Mouse (Mus musculus) erythroid progenitor cell, adult 5-6 weeks (primary cell): ENCODE results near the gene Isg20. TPM values are rescaled to one million over a fixed set of nuclear protein-coding genes. Genes with fewer than 3 reads are reported as not detected.

Source experiments
- ATAC-seq: replicated peaks from 2 replicates; pipeline ENCODE4 v1.8.0; 2016; ENCODE audit warnings: moderate number of reproducible peaks, mild to moderate bottlenecking, moderate TSS enrichment, inconsistent platforms; ENCODE audit not compliant: poor library complexity, low FRiP score, severe bottlenecking
- total RNA-seq, 2 experiments: library from RNA; stranded (forward) in 1 of 2; stranded (reverse) in 1 of 2; fragments of 150-400 nt in 1 of 2; fragments of 186-747, 209-891 nt in 1 of 2; gene quantifications; 2 replicates each; pipeline versions ENCODE4 v1.2.3 to v1.2.4; 2015 to 2017; ENCODE audit warnings: low replicate concordance in 2 of 2

The Isg20 gene
- total RNA-seq, 2 experiments from 2014 or later: 333 to 649 TPM

DNA sequence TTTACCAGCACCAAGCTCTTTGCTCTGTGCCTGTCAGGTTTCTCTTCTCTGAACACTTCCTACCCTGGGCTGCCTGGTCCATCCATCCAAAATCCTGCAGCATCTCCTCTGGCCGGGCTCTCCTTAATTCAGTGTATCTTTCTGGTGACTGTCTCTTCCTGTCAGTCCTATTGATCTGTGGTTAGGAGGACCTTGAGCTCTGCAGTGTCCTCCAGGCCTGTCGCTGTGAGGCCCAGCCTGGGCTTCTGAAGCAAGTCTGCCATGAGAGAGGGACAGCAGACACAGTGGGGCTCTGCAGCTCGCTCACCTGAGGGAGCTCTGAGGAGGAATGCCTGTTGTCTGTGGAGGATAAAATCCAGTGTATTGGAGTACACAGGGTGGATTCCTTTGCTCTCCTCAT, 15.7 kb upstream of the Isg20 start:
- no peak for ATAC-seq

DNA sequence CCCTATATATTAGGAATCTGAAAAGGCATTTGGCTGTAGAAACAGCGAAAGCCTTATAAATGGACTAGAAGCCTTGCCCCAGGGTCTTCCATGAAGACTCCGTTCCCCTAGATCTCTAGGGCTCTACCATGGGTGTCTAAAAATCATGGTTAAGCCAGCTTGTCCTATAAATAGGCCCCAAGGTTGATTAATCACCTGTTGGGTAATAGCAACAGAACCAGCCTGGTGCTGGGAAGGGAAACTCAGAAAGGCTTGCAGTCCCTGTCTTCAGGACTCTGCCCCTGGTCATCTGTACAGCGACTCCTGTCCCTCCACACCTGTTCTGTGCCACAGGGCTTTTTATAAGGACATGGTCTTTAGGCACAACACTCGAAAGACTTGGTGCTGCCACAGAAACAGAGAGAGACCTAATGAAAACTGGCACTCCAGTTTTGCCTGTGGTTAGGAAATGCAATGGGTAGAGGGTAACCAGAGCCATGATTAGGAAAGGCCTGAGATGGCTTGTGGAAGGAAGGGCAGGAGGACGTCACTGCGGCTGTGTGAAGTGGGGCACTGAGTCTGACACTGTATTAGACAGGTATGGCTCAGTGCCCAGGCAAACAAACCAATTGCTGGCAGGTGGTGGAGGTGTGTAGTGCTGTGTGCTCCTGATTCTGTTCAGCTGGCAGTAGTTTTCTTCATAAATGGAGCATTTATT, 9.9 kb upstream of the Isg20 start:
- ATAC-seq: no peak

DNA sequence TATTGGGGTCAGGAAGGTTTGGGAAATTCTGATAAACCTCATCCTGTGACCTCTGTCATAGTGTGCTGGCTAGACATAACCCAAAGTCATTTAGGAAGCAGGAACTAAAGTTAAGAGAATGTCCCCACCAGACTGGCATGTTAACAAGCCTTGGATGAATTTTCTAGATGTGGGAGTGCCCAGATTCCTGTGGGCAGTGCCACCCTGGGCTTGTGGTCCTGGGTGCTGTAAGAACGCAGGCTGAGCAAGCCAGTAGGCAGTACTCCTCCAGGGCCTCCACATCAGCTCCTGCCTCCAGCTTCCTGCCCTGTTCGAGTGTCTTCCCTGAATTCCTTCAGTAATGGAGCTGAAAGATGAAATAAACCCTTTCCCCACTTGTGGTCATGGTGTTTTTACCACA, 9.0 kb upstream of the Isg20 start:
- no peak for ATAC-seq

DNA sequence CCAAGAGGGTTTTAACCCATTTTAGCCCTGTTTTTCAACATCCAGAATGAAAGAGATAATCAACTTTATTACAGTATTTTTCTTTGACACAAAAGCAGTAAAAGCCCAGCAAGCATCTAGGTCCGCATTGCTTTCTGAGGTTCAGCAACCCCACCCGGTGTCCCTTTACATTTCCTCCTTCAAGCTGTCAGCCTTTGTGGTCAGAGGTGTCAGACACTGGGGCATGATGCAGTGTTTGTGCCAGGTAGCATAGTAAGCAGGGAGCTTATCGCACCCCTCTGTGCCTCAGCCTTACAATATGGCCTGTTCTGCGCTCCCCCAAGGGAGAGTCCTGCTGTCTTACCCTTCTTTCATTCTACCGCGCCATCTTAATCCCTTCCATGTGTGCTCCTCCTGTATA, 4.2 kb upstream of the Isg20 start:
- ATAC-seq: no peak

DNA sequence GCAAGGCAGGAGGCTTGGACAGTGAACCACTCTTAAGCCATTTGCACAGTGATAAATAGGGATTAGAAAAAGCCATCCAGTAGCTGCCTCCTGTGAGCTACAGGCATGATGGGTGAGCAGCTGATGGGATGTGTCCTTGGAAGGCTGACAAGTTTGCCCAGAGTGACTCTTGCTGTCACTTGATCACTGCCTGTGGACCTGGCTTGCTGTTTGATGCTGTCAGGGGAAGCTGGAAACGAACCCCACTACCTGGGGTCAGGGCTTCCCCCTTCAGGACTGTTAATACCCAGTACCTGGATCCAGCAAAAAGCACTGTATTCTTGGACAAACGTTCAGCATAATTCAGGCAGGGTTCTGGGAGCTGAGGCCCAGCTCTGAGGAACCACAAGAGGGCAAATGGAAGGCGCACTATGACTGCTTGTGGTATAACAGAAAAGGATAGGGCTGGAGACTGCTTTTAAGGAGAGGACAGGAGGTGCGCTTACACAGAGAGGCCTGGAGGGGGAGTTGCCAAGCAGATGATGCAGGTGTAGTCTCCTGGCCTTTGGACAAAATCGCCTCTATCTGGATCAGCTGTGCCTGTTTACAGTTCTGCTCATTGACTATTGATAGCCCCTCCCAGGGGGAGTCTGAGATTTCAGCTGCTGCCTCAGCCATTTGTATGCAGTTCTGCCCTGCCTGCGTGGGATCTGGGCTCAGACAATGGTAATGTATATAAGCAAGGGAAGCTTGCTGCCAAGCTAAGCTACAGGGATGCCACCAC, 2.7 kb upstream of the Isg20 start:
- no peak for ATAC-seq

DNA sequence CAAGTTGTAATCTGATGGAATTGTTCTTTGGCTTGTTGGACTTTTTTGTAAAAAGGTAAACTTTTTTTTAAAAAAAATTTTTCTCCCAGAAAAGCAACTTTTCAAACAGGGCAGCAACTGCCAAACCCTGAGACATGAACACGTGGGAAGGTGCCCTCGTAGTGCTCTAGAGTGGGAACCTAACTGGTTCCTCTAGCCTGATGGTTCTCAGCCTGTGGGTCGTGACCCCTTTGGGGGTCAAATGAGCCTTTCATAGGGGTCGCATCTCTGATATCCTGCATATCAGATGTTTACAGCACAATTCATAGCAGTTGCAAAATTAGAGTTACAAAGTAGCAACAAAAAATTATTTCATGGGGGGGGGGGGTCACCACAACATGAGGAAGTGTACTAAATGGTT, 2.0 kb upstream of the Isg20 start:
- ATAC-seq: no peak

DNA sequence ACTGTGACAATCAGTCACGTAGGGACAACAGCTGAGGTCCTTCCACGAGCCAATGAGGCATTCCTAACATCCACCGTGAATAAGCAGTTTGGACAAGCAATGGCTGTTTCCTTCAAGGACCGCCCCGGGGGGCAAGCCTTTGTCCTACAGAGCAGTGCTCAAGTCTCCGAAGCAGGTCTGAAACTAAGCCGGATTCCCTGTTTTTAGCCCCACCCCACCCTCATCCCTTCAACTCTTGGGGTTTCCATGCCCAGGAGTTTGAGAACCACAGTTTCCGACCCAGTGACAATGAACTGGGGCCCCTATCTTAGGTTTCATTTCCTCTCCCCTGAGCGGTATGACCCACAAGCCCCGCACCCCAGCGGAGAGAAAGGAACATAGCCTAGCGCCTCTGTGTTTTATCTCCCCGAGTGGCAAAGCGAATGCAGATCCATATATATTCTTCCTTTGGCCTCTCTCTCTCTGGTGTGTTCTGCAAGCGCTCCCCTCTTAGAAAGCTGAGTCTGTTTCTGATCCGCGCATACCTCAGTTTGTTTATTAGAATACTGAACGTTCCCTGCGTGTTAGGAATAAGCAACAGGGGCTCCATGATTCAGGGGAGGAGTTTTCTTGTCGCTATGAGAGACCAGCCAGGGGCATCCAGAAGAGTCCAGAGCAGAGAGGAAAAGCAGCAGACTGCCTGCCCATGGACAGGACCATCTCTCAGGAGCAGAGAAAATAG, 811 bp upstream of the Isg20 start:
- 0 out of 2 replicates have a peak, but pooled peaks have one; percentile 6 for ATAC-seq

DNA sequence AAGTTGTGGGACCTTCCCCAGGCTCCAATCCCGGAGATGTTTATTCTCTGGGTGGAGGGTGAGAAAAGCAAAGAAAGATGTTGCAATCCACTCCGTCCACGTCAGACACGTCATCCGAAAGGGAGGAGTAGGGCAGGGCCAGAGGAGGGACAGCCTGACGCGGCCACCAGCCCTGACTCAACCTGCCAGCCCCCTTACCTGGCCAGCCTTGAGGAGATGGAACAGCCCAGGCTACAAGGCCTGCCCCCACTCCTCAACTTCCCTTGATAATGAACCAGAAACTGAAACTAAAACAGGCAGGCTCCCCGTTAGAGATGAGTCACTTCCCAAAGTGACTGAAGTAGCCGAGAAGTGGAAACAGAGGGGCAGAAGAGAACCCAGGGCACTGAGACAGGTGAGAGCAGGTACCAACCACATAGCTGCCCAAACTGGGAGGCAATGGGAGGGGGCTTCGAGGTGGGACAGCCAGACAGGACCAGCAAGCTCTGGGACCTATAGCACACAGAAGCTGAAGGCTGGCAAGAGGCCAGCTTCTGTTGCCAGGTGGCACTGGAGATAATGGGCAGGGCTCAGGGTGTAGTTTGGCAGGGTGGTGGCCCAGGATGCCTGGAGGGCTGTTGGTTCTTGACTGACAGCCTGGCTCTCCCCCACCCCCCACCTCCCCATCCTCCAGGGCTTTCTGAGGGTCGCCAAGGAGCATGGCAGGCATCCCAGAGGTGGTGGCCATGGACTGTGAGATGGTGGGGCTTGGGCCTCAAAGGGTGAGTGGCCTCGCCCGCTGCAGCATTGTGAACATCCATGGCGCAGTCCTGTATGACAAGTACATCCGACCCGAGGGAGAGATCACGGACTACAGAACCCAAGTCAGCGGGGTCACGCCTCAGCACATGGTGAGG, 673 bp downstream of the Isg20 start:
- ATAC-seq: peak; percentile 73

DNA sequence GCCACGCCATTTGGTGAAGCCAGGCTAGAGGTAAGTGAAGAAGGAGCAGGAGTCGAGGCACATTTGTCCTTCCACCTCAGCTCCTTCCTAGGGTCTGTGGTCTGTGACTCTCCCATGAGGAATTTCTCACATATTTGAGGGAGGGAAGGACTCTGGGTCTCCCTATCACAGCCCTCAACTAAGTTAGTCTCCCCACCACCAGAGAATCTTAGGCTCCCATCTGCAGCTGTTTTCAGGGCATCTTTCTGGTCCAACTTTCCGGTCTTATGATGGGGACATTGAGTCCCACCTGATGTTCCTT, 1.3 kb downstream of the Isg20 start:
- ATAC-seq: no peak

DNA sequence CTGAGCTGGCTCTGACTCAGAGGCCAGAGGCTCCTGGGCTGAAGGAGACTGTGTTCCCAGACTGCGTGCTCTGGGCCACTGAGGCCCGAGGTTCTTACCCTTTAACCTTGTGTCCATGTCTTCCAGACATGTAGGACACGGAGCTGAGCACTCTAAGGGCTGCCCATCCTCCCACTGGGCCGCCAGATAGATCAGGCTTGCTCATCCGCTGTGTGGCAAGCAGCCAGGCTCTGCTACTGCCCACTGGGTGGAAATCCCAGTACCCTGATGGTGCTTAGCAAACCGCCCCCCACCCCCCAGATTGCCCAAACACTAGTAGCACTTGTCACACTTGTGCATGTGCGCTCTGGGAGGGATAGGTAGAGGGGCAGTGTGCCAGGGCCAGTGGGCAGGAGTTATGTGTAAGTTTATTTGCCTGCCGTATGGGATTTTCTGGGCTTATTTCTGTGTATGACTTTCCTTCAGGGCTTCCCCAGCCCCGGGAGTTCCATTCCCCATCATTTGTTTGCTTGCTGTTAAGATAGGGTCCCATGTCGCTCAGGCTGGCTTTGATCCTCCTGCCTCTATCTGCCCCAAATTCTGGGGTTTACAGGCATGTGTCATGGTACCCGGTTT, 1.8 kb downstream of the Isg20 start:
- peak; percentile 32 for ATAC-seq

DNA sequence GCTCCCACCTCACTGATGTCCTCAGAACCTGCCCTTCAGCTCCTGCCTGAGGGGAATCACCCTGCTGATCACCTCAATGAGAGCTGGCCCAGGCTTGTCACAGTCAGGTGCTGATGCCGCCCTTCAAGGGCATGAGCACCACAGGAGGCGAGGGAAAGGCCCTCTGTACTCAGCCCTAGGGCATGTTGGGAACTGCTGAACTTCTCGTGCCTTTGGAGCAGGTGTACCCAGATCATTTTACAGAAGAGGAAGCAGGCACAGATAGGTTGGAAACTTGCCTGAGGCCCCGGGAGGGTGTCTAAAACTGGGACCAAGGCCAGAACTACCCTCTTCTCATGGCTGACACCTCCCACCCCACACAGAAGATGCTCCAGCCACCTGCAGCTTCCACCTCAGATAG, 5.5 kb downstream of the Isg20 start:
- ATAC-seq: no peak

DNA sequence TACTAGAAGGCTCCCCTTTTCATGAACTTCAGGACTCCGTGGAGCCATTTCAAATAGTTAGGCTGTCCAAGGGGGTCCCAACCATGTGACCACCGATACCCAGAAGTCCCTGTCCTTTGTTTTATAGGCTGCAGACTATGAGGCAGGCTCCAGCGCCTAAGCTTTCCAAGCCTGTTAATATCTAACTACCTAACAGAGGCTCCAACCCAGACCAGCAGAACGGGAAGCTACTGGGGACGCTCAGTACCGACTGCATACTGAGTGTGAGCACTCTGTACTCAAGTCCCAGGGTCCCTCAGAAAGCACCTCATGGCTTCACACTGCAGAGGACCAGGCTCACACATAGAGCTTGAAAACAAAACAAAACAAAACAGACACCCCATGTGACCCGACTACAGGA, 9.3 kb downstream of the Isg20 start:
- no peak for ATAC-seq

DNA sequence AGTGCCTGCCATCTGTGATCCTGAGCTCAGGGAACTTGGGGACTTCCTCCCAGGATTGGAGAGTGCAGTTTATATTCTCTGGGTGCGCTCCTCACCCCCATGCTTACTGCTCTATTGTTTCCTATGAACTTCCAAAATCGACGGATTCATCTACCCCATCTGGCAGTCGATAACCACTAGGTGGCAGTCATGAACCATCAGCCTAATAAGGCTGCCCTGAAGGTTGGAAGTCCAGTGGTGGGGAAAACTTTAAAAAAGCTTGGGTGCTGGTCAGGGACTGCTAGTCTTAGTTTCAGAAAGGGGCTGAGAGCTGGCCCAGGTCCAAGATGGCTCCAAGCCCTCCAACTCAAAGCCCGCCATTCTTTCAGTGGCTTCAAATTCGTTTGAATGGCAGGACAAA, 11.1 kb downstream of the Isg20 start:
- ATAC-seq: peak; percentile 63

DNA sequence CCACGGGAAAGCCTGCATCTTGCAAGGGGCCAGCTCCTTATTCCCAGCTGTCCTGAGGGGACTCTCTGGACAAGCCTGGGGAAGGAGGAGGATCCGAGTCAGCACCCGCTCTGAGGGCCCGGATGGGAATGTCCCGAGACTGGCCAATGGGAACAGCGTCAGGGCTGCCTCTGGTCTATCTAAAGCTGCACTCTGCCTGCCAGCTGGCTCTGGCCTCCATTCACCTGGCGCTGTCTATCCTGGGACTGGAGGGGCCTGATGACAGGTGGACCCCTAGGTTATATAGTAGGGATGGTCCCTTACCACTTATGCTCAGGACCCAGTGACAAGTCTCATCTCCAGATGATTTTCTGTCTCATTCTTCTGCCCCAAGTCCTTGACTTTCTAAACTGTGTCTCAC, 11.6 kb downstream of the Isg20 start:
- ATAC-seq: no peak

DNA sequence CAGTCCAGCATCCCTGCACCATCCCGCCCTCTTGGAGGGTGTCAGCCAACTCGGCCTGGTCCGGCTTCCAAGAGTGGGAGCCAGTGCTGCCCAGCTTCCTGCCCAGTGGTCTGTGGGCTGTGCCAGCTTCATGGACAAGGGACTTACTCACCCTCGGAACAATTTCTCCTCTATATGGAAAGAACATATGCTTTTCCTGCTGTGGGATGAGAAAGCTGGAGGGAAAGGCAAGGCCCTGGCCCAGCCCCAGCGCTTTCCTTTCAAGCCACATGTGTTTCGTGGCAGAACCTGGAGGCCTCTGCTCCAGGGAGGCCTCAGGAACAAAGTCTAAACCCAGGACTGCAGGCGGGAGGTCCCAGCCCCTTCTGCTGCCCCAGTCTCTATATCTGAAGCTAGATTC, 12.5 kb downstream of the Isg20 start:
- no peak for ATAC-seq

DNA sequence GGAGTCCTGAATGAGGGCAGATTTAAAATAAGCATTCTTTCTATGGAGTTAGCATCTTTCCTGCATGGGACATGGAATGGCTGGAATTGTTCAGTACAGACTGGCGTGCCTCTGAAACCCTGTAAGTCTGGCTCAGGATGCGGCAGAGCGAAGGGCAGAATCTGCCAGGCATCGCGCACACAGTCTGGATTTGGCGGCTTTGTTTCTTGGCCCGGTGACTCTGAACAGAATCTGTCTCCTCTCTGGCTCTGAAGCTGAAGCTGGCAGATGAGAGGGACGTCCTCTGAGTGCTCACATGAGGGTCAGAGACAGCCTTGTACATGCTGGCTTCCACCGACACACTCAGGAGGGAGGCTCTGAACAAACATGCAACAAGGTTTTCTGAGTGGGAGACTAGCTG, 12.9 kb downstream of the Isg20 start:
- ATAC-seq: no peak

DNA sequence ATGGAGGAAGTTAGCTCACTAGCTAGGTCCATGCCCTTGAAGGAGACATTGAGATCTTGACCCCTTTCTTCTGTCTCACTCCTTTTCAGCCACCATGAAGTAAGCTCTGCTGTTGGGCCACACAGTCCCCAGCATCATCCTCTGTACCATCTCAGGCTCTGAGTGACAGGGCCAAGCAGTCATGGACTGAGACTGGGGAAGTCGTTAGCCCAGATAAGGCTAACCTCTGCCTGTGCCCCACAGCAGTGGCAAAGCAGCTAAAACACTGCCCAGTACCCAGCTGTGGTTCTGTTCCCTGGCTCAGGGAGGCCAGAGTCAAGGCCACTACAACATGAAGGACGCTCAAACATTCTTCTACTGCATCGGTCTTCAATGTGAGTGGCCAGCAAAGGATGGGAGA, 14.0 kb downstream of the Isg20 start:
- peak; percentile 69 for ATAC-seq

DNA sequence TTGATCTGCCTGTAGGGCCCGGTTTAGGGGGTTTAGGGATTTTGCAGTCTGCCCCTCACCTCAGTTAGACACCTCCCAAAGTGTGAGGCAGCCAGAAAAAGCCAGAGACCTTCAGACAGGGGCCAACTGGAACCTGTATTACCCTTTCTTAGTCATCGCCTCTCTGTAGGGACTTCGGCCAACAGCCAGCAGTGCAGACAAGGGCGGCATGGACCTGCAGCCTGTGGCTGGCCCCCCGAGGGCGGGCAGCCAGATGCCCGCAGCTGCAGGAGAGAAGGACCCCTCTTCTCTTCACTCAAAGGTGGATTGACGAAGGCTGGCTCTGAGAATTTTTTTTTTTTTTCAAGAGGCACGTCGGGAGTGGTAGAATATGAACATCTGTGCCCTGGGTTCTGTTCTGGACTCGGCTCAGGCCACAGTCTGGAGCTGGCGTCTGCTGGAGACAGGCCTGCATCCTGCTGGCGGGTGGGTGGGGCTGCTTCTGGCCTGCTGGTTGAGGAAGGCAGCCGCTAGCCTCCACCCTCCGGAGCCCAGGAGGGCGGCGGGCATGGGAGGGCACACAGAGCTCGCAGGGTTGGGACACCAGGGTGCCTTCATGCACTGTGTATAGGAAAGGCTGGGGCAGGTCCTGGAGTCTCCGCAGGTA, 25.9 kb downstream of the Isg20 start:
- peak; percentile 78 for ATAC-seq

DNA sequence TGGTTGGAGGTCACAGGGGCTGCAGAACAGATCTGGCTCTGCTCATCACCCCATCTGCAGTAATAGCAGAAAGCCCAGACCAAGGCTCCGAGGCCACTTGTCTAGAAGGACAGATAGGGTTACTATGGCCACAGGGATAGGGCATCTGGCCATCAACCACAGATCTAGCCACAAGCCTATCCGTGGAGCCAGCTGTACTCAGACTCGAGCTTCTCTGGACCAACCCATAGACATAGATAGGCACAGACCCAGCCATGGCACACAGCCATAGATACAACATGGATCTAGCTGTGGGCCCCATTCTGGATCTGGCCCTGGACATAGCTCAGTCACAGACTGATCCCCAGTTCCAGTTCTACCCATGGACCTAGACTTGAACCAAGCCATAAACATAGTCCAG, 27.7 kb downstream of the Isg20 start:
- ATAC-seq: peak; percentile 85
